Mouse (Mus musculus): ENCODE data around the gene Cenps. TPM values are rescaled to one million over a fixed set of nuclear protein-coding genes. Genes with fewer than 3 reads are reported as not detected.
"Not testable (repeated sequence)": the region's sequence is repeated elsewhere in the genome, so short reads cannot be mapped to it uniquely, and the experiment has no call there.

Gene Cenps
- total and polyA plus RNA-seq, 2 experiments, result 0.33 to 0.46 TPM

GRCm38 (mm10) chr4:149126663-149127062 is 10.8 kb downstream of the Cenps start, which contains the start of gene Cort:
Cort (minus strand) TSS chr4:149126763.
- 90% methylated on average over 11 of the region's 11 CpGs for WGBS
- TF ChIP-seq CTCF (IDR thresholded peaks at IDR 0.05; ENCODE audit: low read depth, low read length), result no peak

DNA sequence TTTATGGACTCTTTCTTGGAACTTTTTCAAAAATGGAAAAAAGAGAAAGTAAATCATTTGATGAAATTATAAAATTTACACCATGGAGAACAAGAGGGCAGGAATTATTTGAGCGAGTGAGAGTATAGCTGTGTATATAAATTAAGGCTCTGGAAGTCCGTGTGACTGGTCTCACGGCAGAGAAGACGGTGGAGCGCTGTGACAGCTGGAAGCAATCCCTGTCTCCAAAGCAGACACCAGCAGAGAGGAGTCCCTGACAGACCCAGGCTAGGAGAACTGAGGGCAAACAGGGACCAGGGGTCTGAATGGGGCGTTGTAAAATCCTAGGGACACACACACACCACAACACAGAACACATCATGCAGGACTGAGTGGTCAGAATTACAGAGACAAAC is 11.3 kb downstream of the Cenps start:
- no peak overlapping the region for H3K4me3 ChIP-seq (ENCODE audit: insufficient read depth, low read depth, low read length)
- no peaks in the 10 kb centered on the region for H3K27me3 ChIP-seq (ENCODE audit: control insufficient read depth, insufficient read depth, low read length)
- H3K4me1 ChIP-seq (ENCODE audit: control insufficient read depth, insufficient read depth, low read length), result no peaks in the 10 kb centered on the region
- TF ChIP-seq POLR2A (IDR thresholded peaks at IDR 0.05; ENCODE audit: extremely low read depth, insufficient read depth, low read length), result no peak
- TF ChIP-seq CTCF (IDR thresholded peaks at IDR 0.05; ENCODE audit: low read depth, low read length), result no peak
- no peak overlapping the region for H3K27ac ChIP-seq (replicated peaks; ENCODE audit: insufficient read depth, low read depth, low read length)
- no peak overlapping the region for H3K9ac ChIP-seq (ENCODE audit: low read depth, low read length)
- no peak for DNase-seq (ENCODE audit: extremely low read depth, low read depth, low spot score)
- WGBS, result 91% methylated on average over 6 of the region's 6 CpGs
- no peaks in the 10 kb centered on the region for H3K79me2 ChIP-seq (ENCODE audit: control insufficient read depth, insufficient read depth, low read length)
- H3K36me3 ChIP-seq (ENCODE audit: control insufficient read depth, insufficient read depth, low read length), result no peaks in the 10 kb centered on the region

More at GRCm38 (mm10) chr4:149126663-149127062, 10.8 kb downstream of the Cenps start, which contains the start of gene Cort:
- no peak for DNase-seq (ENCODE audit: extremely low read depth, low read depth, low spot score)
- Histone ChIP-seq H3K27me3 (ENCODE audit: control insufficient read depth, insufficient read depth, low read length) (no peaks in the 10 kb centered on the region), H3K4me3 (ENCODE audit: insufficient read depth, low read depth, low read length) (no peak within 1 kb of the TSS), H3K36me3 (ENCODE audit: control insufficient read depth, insufficient read depth, low read length) (no peaks in the 10 kb centered on the region), H3K79me2 (ENCODE audit: control insufficient read depth, insufficient read depth, low read length) (no peaks in the 10 kb centered on the region), H3K4me1 (ENCODE audit: control insufficient read depth, insufficient read depth, low read length) (no peaks in the 10 kb centered on the region), H3K9ac (ENCODE audit: low read depth, low read length) (no peak within 1 kb of the TSS), H3K27ac (replicated peaks; ENCODE audit: insufficient read depth, low read depth, low read length) (no peak within 1 kb of the TSS)

GRCm38 (mm10) chr4:149125341-149126114 is 11.9 kb downstream of the Cenps start:
- 78% methylated on average over 11 of the region's 11 CpGs for WGBS
- Histone ChIP-seq H3K27me3 (ENCODE audit: control insufficient read depth, insufficient read depth, low read length) (no peaks in the 10 kb centered on the region), H3K27ac (replicated peaks; ENCODE audit: insufficient read depth, low read depth, low read length) (no peak overlapping the region), H3K4me1 (ENCODE audit: control insufficient read depth, insufficient read depth, low read length) (no peaks in the 10 kb centered on the region), H3K36me3 (ENCODE audit: control insufficient read depth, insufficient read depth, low read length) (no peaks in the 10 kb centered on the region; the same call in 1 of the 2 replicates), H3K9ac (ENCODE audit: low read depth, low read length) (no peak overlapping the region), H3K4me3 (ENCODE audit: insufficient read depth, low read depth, low read length) (no peak overlapping the region), H3K79me2 (ENCODE audit: control insufficient read depth, insufficient read depth, low read length) (no peaks in the 10 kb centered on the region)
- no peak for DNase-seq (ENCODE audit: extremely low read depth, low read depth, low spot score)
- no peak for TF ChIP-seq POLR2A (IDR thresholded peaks at IDR 0.05; ENCODE audit: extremely low read depth, insufficient read depth, low read length)
- no peak for TF ChIP-seq CTCF (IDR thresholded peaks at IDR 0.05; ENCODE audit: low read depth, low read length)

DNA sequence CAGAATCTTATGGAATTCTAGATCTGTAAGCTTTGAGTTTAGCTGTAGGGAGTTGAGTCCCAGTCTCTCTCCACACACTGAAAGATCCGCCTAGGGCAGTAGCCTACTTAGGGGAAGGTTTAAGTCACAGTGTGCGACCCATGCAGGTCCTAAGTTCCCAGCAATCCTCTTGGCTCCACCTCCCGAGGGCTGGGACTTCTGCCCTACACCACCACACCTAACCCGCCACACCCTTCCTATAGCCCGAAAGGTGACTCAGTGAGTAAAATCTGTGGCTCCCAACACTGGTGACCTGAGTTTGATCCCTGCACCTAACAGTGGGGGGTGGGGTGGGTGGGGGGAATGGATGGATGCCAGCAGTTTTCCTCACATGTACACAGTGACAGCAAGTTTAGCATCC is 14.0 kb downstream of the Cenps start:
- H3K36me3 ChIP-seq (ENCODE audit: control insufficient read depth, insufficient read depth, low read length), result no peaks in the 10 kb centered on the region; the same call in 1 of the 2 replicates
- no peaks in the 10 kb centered on the region for H3K27me3 ChIP-seq (ENCODE audit: control insufficient read depth, insufficient read depth, low read length)
- TF ChIP-seq CTCF (IDR thresholded peaks at IDR 0.05; ENCODE audit: low read depth, low read length), result no peak
- no peak for TF ChIP-seq POLR2A (IDR thresholded peaks at IDR 0.05; ENCODE audit: extremely low read depth, insufficient read depth, low read length)
- H3K9ac ChIP-seq (ENCODE audit: low read depth, low read length), result no peak overlapping the region
- no peak overlapping the region for H3K4me3 ChIP-seq (ENCODE audit: insufficient read depth, low read depth, low read length)
- no peak overlapping the region for H3K27ac ChIP-seq (replicated peaks; ENCODE audit: insufficient read depth, low read depth, low read length)
- H3K79me2 ChIP-seq (ENCODE audit: control insufficient read depth, insufficient read depth, low read length), result no peaks in the 10 kb centered on the region
- no peaks in the 10 kb centered on the region for H3K4me1 ChIP-seq (ENCODE audit: control insufficient read depth, insufficient read depth, low read length)
- WGBS, result 86% methylated on average over 5 of the region's 5 CpGs
- DNase-seq (ENCODE audit: extremely low read depth, low read depth, low spot score), result no peak

DNA sequence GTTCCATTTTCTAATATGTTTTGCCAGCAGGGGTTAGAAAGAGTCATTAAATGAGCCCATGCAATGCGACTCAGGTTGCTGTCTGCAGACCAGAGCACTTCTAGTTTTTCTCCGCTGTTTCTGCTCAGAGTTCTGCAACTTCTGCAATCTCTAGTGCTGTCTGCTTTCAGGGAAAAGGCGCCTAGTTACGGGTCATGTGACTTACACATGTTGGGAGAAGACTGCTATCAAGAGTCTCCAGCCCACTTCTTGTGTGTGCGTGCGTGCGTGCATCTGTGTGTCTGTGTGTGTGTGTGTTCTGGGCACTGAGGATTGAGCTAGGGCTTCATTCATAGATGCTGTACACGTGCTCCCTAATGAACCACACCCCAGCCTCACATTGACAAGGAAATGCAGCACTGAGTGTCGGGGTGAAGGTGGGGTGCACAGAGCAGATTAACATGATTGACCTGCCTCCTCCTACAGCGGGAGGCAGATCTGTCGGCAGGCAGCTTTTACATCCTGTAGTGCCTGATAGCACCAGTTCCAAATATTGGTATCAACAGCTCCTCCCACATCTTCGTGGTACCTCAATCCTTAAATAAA is 17.4 kb downstream of the Cenps start:
- not testable (repeated sequence) for H3K9ac ChIP-seq (ENCODE audit: low read depth, low read length); H3K79me2 ChIP-seq (ENCODE audit: control insufficient read depth, insufficient read depth, low read length); H3K4me3 ChIP-seq (ENCODE audit: insufficient read depth, low read depth, low read length); H3K4me1 ChIP-seq (ENCODE audit: control insufficient read depth, insufficient read depth, low read length); DNase-seq (ENCODE audit: extremely low read depth, low read depth, low spot score); H3K27ac ChIP-seq (replicated peaks; ENCODE audit: insufficient read depth, low read depth, low read length); H3K27me3 ChIP-seq (ENCODE audit: control insufficient read depth, insufficient read depth, low read length); H3K36me3 ChIP-seq (ENCODE audit: control insufficient read depth, insufficient read depth, low read length)
- 91% methylated on average over 12 of the region's 12 CpGs for WGBS
